Mouse (Mus musculus) gastrocnemius, adult 18-20 months (tissue): Measurements from ENCODE around the gene Ptdss2. TPM values are rescaled to one million over a fixed set of nuclear protein-coding genes. Genes with fewer than 3 reads are reported as not detected.

Experiments
- total RNA-seq, 2 experiments: library from RNA; stranded (reverse); gene quantifications; 2 replicates each; pipeline ENCODE4 v1.2.3; 2021

Gene Ptdss2
- total RNA-seq, 2 experiments from 2014 or later: 20.2 to 21.1 TPM

Other genes with a start within 250 kb of the Ptdss2 start
- 10 to 100 TPM; 83.0 to 87.8 TPM for gene Psmd13, start 240.4 kb upstream of the Ptdss2 start, total RNA-seq
- gene Sirt3, start 240.1 kb upstream of the Ptdss2 start, total RNA-seq: 10 to 100 TPM; 22.5 to 25.5 TPM
- 1,000 to 10,000 TPM; 2,037 to 2,233 TPM for gene Cox8b, start 221.9 kb upstream of the Ptdss2 start, total RNA-seq
- not detected for gene Nlrp6, start 201.5 kb upstream of the Ptdss2 start, total RNA-seq
- 1 to 10 TPM; 2.2 to 3.4 TPM for gene Pgghg, start 181.0 kb upstream of the Ptdss2 start, total RNA-seq
- gene Ifitm5, start 172.1 kb upstream of the Ptdss2 start, total RNA-seq: not detected
- not detected for gene Gm45717, start 166.4 kb upstream of the Ptdss2 start, total RNA-seq
- gene Ifitm2, start 166.4 kb upstream of the Ptdss2 start, total RNA-seq: 10 to 100 TPM; 44.8 to 64.4 TPM
- 1 to 10 TPM in 1 of 2 experiments, under 1 TPM in 1; 0.97 to 1.3 TPM for gene Ifitm1, start 155.2 kb upstream of the Ptdss2 start, total RNA-seq
- 10 to 100 TPM; 32.8 to 49.0 TPM for gene Ifitm3, start 111.6 kb upstream of the Ptdss2 start, total RNA-seq
- gene Ifitm6, start 104.5 kb upstream of the Ptdss2 start, total RNA-seq: not detected
- not detected for gene Gm17387, start 93.3 kb upstream of the Ptdss2 start, total RNA-seq
- gene B4galnt4, start 61.3 kb upstream of the Ptdss2 start, total RNA-seq: not detected
- gene Pkp3, start 44.2 kb upstream of the Ptdss2 start, total RNA-seq: not detected
- 1 to 10 TPM; 1.1 to 2.9 TPM for gene Sigirr, start 21.8 kb upstream of the Ptdss2 start, total RNA-seq
- gene Ano9, start 4.6 kb upstream of the Ptdss2 start, total RNA-seq: not detected
- gene Rnh1, start 50.5 kb downstream of the Ptdss2 start, total RNA-seq: 10 to 100 TPM; 49.3 to 52.9 TPM
- 100 to 1,000 TPM; 109 to 117 TPM for gene Hras, start 71.6 kb downstream of the Ptdss2 start, total RNA-seq
- 1 to 10 TPM; 1.6 to 1.7 TPM for gene Lrrc56, start 71.8 kb downstream of the Ptdss2 start, total RNA-seq
- not detected for gene Lmntd2, start 91.7 kb downstream of the Ptdss2 start, total RNA-seq
- gene Rassf7, start 93.5 kb downstream of the Ptdss2 start, total RNA-seq: under 1 TPM; 0.24 to 0.48 TPM
- gene Phrf1, start 106.4 kb downstream of the Ptdss2 start, total RNA-seq: 10 to 100 TPM; 19.5 to 24.8 TPM
- 1 to 10 TPM in 1 of 2 experiments, under 1 TPM in 1; 0.25 to 1.4 TPM for gene Irf7, start 144.1 kb downstream of the Ptdss2 start, total RNA-seq
- gene Cdhr5, start 154.4 kb downstream of the Ptdss2 start, total RNA-seq: not detected
- gene Sct, start 156.8 kb downstream of the Ptdss2 start, total RNA-seq: not detected
- not detected for gene Drd4, start 169.6 kb downstream of the Ptdss2 start, total RNA-seq
- 10 to 100 TPM in 1 of 2 experiments, 1 to 10 TPM in 1; 8.9 to 13.2 TPM for gene Deaf1, start 205.3 kb downstream of the Ptdss2 start, total RNA-seq
- gene Tmem80, start 205.4 kb downstream of the Ptdss2 start, total RNA-seq: 10 to 100 TPM; 13.7 to 13.9 TPM
- 1 to 10 TPM; 1.1 to 2.3 TPM for gene Eps8l2, start 216.5 kb downstream of the Ptdss2 start, total RNA-seq